Mouse (Mus musculus): Measurements from ENCODE around the gene Aloxe3.

DNA sequence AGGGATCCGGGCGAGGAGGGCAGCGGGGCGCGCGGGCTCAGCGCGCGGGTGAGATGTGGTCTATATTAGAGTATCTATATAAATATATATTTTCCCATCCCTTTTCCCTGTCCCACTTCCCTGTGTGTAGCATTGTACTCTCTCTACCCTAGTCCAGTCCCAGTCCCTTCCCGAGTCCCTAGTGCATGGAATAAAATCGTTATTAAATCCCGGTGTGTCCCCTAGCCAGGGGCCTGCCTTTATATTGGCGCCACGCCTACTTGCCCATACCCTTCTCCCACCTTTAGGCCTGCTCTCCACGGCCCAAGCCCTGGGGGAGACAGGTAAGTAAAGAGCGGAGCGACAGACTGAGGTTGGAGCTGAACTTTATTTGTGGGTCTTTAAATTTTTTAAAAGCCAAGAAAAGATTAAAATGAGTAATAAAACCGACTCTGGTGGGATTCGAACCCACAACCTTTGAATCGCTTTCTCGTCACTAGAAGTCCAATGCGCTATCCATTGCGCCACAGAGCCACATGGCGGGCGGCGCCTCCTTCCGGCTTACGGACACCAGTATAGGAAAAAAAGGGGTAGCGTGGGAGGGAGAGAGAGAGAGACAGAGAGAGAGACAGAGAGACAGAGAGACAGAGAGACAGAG is 2.5 kb upstream of the Aloxe3 start:
- no peak for TF ChIP-seq CTCF (IDR thresholded peaks at IDR 0.05; ENCODE audit: low read depth, low read length)
- TF ChIP-seq POLR2A (IDR thresholded peaks at IDR 0.05; ENCODE audit: borderline replicate concordance, low read depth, low read length): no peak
